Mouse (Mus musculus): ENCODE measurements at regions not wholly inside any gene's neighbourhood (a gene's known extent, or its start where the extent isn't known, plus 50 kb on each side); places are given as distances from the start of the nearest gene placed in this dataset.

GRCm38 (mm10) chr11:63425741-63426140 lies 297.0 kb downstream of the Pmp22 start:
- TF ChIP-seq CTCF (IDR thresholded peaks at IDR 0.05; ENCODE audit: extremely low read depth, insufficient read length, insufficient replicate concordance, low read depth, low read length): no peak
- TF ChIP-seq POLR2A (IDR thresholded peaks at IDR 0.05; ENCODE audit: low read depth, low read length): no peak

Measured in small intestine, adult 2 months (tissue).